Mouse (Mus musculus) skeletal muscle tissue, adult 2 months (tissue): ENCODE measurements around the gene Jarid2.
A peak's percentile ranks its signal among the peaks of the same experiment; 100 is the strongest.

Experiments used
- DNase-seq: peaks from one replicate; pipeline ENCODE4 v3.0.0-alpha.2; 2012; ENCODE audit warnings: low read depth, low spot score

Gene Jarid2

GRCm38 (mm10) chr13:44775396-44775795 lies 46.1 kb downstream of the Jarid2 start:
- DNase-seq: no peak

GRCm38 (mm10) chr13:44780506-44780905 lies 51.2 kb downstream of the Jarid2 start:
- no peak for DNase-seq

- DNase-seq: no peak
These were observed 51.9 kb downstream of the Jarid2 start for GRCm38 (mm10) chr13:44781126-44781525.

GRCm38 (mm10) chr13:44784551-44784950 lies 55.3 kb downstream of the Jarid2 start:
- DNase-seq: no peak

- DNase-seq: peak; percentile 48
These were observed 57.0 kb downstream of the Jarid2 start for GRCm38 (mm10) chr13:44786291-44786690.

GRCm38 (mm10) chr13:44788352-44789125 lies 59.3 kb downstream of the Jarid2 start:
- no peak for DNase-seq

GRCm38 (mm10) chr13:44789982-44790381 lies 60.7 kb downstream of the Jarid2 start:
- no peak for DNase-seq

- no peak for DNase-seq
These were observed 63.2 kb downstream of the Jarid2 start for GRCm38 (mm10) chr13:44792361-44792892.

- no peak for DNase-seq
These were observed 66.6 kb downstream of the Jarid2 start for GRCm38 (mm10) chr13:44795891-44796290.

GRCm38 (mm10) chr13:44796775-44797174 lies 67.5 kb downstream of the Jarid2 start:
- peak; percentile 28 for DNase-seq

- DNase-seq: no peak
These were observed 69.0 kb downstream of the Jarid2 start for GRCm38 (mm10) chr13:44798280-44798679.

- DNase-seq: no peak
These were observed 69.9 kb downstream of the Jarid2 start for GRCm38 (mm10) chr13:44799166-44799565.

GRCm38 (mm10) chr13:44800059-44800458 lies 70.8 kb downstream of the Jarid2 start:
- DNase-seq: peak; percentile 40

GRCm38 (mm10) chr13:44804876-44805275 lies 75.6 kb downstream of the Jarid2 start:
- DNase-seq: no peak

- no peak for DNase-seq
These were observed 79.0 kb downstream of the Jarid2 start for GRCm38 (mm10) chr13:44808307-44808706.

- no peak for DNase-seq
These were observed 81.7 kb downstream of the Jarid2 start for GRCm38 (mm10) chr13:44811021-44811420.

- DNase-seq: no peak
These were observed 82.3 kb downstream of the Jarid2 start for GRCm38 (mm10) chr13:44811601-44812000.

- no peak for DNase-seq
These were observed 83.1 kb downstream of the Jarid2 start for GRCm38 (mm10) chr13:44812381-44812780.

- peak; percentile 78 for DNase-seq
These were observed 90.1 kb downstream of the Jarid2 start for GRCm38 (mm10) chr13:44819400-44819799.

- no peak for DNase-seq
These were observed 93.3 kb downstream of the Jarid2 start for GRCm38 (mm10) chr13:44822578-44822977.

- no peak for DNase-seq
These were observed 99.6 kb downstream of the Jarid2 start for GRCm38 (mm10) chr13:44828903-44829302.

- DNase-seq: no peak
These were observed 102.8 kb downstream of the Jarid2 start for GRCm38 (mm10) chr13:44832104-44832503.

GRCm38 (mm10) chr13:44832866-44833265 lies 103.6 kb downstream of the Jarid2 start:
- DNase-seq: no peak
